Mouse (Mus musculus): Measurements from ENCODE around the gene 1700019N19Rik.

The 1700019N19Rik gene

GRCm38 (mm10) chr19:58806364-58806763, 12.1 kb upstream of the 1700019N19Rik start:
- peak; percentile 68 for DNase-seq (ENCODE audit: low read depth, low spot score)

- DNase-seq (ENCODE audit: low read depth, low spot score), result no peak
Measured at GRCm38 (mm10) chr19:58805191-58805779, 11.0 kb upstream of the 1700019N19Rik start.

GRCm38 (mm10) chr19:58795114-58795669, 931 bp upstream of the 1700019N19Rik start:
- DNase-seq (ENCODE audit: low read depth, low spot score), result no peak

GRCm38 (mm10) chr19:58789194-58789593, 5.1 kb downstream of the 1700019N19Rik start:
- no peak for DNase-seq (ENCODE audit: low read depth, low spot score)

- DNase-seq (ENCODE audit: low read depth, low spot score), result no peak
Measured at GRCm38 (mm10) chr19:58783938-58784337, 10.3 kb downstream of the 1700019N19Rik start.

GRCm38 (mm10) chr19:58781566-58781965, 12.7 kb downstream of the 1700019N19Rik start:
- no peak for DNase-seq (ENCODE audit: low read depth, low spot score)

- DNase-seq (ENCODE audit: low read depth, low spot score), result no peak
Measured at GRCm38 (mm10) chr19:58776461-58776860, 17.8 kb downstream of the 1700019N19Rik start.

- DNase-seq (ENCODE audit: low read depth, low spot score), result no peak
Measured at GRCm38 (mm10) chr19:58767329-58767728, 26.9 kb downstream of the 1700019N19Rik start.

GRCm38 (mm10) chr19:58762848-58763541, 31.3 kb downstream of the 1700019N19Rik start:
- DNase-seq (ENCODE audit: low read depth, low spot score), result peak; percentile 77

- no peak for DNase-seq (ENCODE audit: low read depth, low spot score)
Measured at GRCm38 (mm10) chr19:58762316-58762715, 31.9 kb downstream of the 1700019N19Rik start.

GRCm38 (mm10) chr19:58759423-58759822, 34.8 kb downstream of the 1700019N19Rik start, which contains the start of gene Pnliprp2:
Pnliprp2 (plus strand) TSS chr19:58759719.
- DNase-seq (ENCODE audit: low read depth, low spot score), result no peak

- no peak for DNase-seq (ENCODE audit: low read depth, low spot score)
Measured at GRCm38 (mm10) chr19:58758871-58759270, 35.4 kb downstream of the 1700019N19Rik start.

GRCm38 (mm10) chr19:58751504-58751903, 42.8 kb downstream of the 1700019N19Rik start:
- no peak for DNase-seq (ENCODE audit: low read depth, low spot score)

- DNase-seq (ENCODE audit: low read depth, low spot score), result no peak
Measured at GRCm38 (mm10) chr19:58750822-58751221, 43.4 kb downstream of the 1700019N19Rik start.

- no peak for DNase-seq (ENCODE audit: low read depth, low spot score)
Measured at GRCm38 (mm10) chr19:58747498-58748000, 46.7 kb downstream of the 1700019N19Rik start.

- no peak for DNase-seq (ENCODE audit: low read depth, low spot score)
Measured at GRCm38 (mm10) chr19:58743736-58744135, 50.5 kb downstream of the 1700019N19Rik start.

GRCm38 (mm10) chr19:58742711-58743110, 51.5 kb downstream of the 1700019N19Rik start:
- DNase-seq (ENCODE audit: low read depth, low spot score), result no peak

GRCm38 (mm10) chr19:58741036-58741435, 53.2 kb downstream of the 1700019N19Rik start:
- no peak for DNase-seq (ENCODE audit: low read depth, low spot score)

- DNase-seq (ENCODE audit: low read depth, low spot score), result no peak
Measured at GRCm38 (mm10) chr19:58738111-58738510, 56.1 kb downstream of the 1700019N19Rik start.
